Mouse (Mus musculus) heart, embryonic 14.5 days (tissue): Measurements from ENCODE around the gene Fhad1. TPM values are rescaled to one million over a fixed set of nuclear protein-coding genes. Genes with fewer than 3 reads are reported as not detected.
"Not testable (repeated sequence)": the region's sequence is repeated elsewhere in the genome, so short reads cannot be mapped to it uniquely, and the experiment has no call there.

Experiments
- ATAC-seq: fragments of 200-750 bp; cut with Nextera tagmentation; 2 replicates; pipeline ENCODE4 v1.8.0; 2017; ENCODE audit warnings: low read depth, moderate TSS enrichment; ENCODE audit not compliant: insufficient number of reproducible peaks, insufficient read depth, low FRiP score
- H3K27ac ChIP-seq, 2 experiments: fragments of 200-500 bp in 1 of 2; fragments of 300-500 bp in 1 of 2; sonication (generic) in 1 of 2; replicated peaks in 1 of 2; 2 replicates each; pipeline ENCODE4 v1.5.1; 2012 to 2014; ENCODE audit warnings: low read depth in 2 of 2, low read length in 2 of 2, control low read depth in 1 of 2, mild to moderate bottlenecking in 1 of 2, mixed read lengths in 1 of 2; ENCODE audit not compliant: control insufficient read depth in 1 of 2, insufficient read depth in 1 of 2
- H3K27me3 ChIP-seq: fragments of 300-500 bp; sonication (generic); 2 replicates; pipeline ENCODE4 v1.6.1; 2014; ENCODE audit warnings: mild to moderate bottlenecking, low read length, control low read depth; ENCODE audit not compliant: control insufficient read depth, insufficient read depth
- H3K36me3 ChIP-seq: fragments of 300-500 bp; sonication (generic); 2 replicates; pipeline ENCODE4 v1.6.1; 2014; ENCODE audit warnings: mild to moderate bottlenecking, control low read depth, low read length, mixed read lengths; ENCODE audit not compliant: control insufficient read depth, insufficient read depth
- H3K4me1 ChIP-seq, 2 experiments: fragments of 200-500 bp in 1 of 2; fragments of 300-500 bp in 1 of 2; sonication (generic) in 1 of 2; 2 replicates each; pipeline ENCODE4 v1.6.1; 2012 to 2014; ENCODE audit warnings: low read length in 2 of 2, control low read depth in 1 of 2, mixed read lengths in 1 of 2; ENCODE audit not compliant: control insufficient read depth in 2 of 2, insufficient read depth in 2 of 2
- H3K4me2 ChIP-seq: fragments of 300-500 bp; sonication (generic); 2 replicates; pipeline ENCODE4 v1.6.1; 2014; ENCODE audit warnings: mild to moderate bottlenecking, low read length
- H3K4me3 ChIP-seq, 2 experiments: fragments of 200-500 bp in 1 of 2; fragments of 300-500 bp in 1 of 2; sonication (generic) in 1 of 2; 2 replicates each; pipeline ENCODE4 v1.5.1; 2012 to 2014; ENCODE audit warnings: low read length in 2 of 2, mild to moderate bottlenecking in 2 of 2, control low read depth in 1 of 2, low read depth in 1 of 2, moderate library complexity in 1 of 2; ENCODE audit not compliant: control insufficient read depth in 1 of 2, insufficient read depth in 1 of 2
- H3K9ac ChIP-seq: fragments of 300-500 bp; sonication (generic); 2 replicates; pipeline ENCODE4 v1.6.1; 2014; ENCODE audit warnings: mild to moderate bottlenecking, low read length
- H3K9me3 ChIP-seq: fragments of 300-500 bp; sonication (generic); 2 replicates; pipeline ENCODE4 v1.6.1; 2016; ENCODE audit warnings: low read length, control low read depth; ENCODE audit not compliant: control insufficient read depth
- WGBS: fragments of 180-500 bp; shearing (Covaris S2); extraction: QIAGEN DNeasy Blood & Tissue Kit; methylation state at CpG from one replicate; pipeline ENCODE4 v1.1.7; 2014; 5-methylcytosine and 5-hydroxymethylcytosine counted together
- polyA plus RNA-seq: library from polyadenylated mRNA; unstranded; fragments of >200 nt; fragmentation: Nextera tagmentation; extraction: Ambion mirVana; gene quantifications from 2 replicates; pipeline ENCODE4 v1.2.1, GENCODE M21; 2014

Fhad1 gene
- polyA plus RNA-seq, 1 experiment from 2014 or later, result 3.3 TPM

DNA sequence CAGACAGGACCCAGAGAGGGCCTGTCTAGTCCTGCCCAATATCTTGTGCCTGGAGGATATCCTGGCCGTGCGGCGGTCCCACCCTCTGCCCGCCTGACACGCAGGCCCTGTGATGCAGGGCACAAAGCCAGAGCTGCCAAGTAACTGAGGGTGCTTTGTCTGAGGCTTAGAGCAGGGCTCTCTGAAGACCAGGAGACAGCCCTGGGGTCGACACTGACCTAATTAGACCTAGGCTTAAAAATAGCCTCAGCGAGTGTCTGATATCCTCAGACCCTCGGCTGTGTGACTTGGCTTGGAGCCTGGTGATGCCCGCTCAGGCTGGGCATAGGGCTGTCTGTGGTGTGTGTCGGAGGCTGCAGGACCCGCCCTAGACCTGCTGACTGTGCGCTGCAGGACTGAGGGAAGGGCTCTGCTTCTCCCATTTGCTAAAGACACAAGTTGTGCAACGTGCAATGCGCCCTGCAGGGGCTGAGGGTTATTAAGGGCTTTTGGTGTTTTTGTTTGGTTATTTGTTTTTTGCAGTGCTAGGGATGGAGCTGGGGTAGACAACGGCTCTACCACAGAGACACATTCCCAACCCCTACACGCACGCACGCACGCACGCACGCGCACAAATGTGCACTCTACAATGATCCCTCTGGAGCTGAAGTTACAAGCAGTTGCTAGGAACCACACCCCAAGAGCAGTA lies 42.8 kb upstream of the Fhad1 start:
- Histone ChIP-seq H3K27ac (peak overlapping the region; percentile 88 to 90), H3K27me3 (no peaks in the 10 kb centered on the region), H3K9ac (no peak overlapping the region), H3K4me2 (0 out of 2 replicates have a peak overlapping the region, but pooled peaks have one; percentile 13), H3K4me1 (peaks cover 64 to 75% of the 10 kb centered on the region in 2 experiments), H3K36me3 (no peaks in the 10 kb centered on the region), H3K4me3 (no peak overlapping the region), H3K9me3 (no peaks in the 10 kb centered on the region)
- peak; percentile 84 for ATAC-seq
- 44% methylated on average over 22 of the region's 22 CpGs for WGBS

DNA sequence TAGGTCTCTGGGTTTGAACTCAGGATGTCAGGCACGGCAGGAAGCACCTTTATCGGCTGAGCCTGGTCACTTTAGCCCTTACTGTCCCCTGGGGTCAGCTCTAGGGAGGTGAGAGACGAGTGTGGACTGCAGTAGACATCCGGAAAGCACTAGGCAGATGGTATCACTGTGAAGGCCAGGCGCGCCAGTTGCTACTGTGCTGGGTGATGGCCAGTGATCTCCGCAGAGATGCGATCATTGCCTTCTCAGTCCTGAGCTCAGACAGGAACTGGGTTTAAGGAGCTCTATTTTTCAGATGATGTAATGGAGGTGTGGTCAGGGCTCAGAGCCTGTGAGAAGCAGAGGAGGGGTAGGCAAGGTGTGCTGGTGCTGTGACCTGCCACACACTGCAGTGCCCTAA lies 40.7 kb upstream of the Fhad1 start:
- ATAC-seq, result no peak
- peaks cover 48 to 68% of the 10 kb centered on the region in 2 experiments for H3K4me1 ChIP-seq
- H3K27me3 ChIP-seq, result no peaks in the 10 kb centered on the region
- H3K4me3 ChIP-seq, result no peak overlapping the region
- no peak overlapping the region for H3K4me2 ChIP-seq
- no peaks in the 10 kb centered on the region for H3K36me3 ChIP-seq
- no peak overlapping the region for H3K9ac ChIP-seq
- H3K27ac ChIP-seq, result no peak overlapping the region
- no peaks in the 10 kb centered on the region for H3K9me3 ChIP-seq
- WGBS, result 68% methylated on average over 8 of the region's 8 CpGs

DNA sequence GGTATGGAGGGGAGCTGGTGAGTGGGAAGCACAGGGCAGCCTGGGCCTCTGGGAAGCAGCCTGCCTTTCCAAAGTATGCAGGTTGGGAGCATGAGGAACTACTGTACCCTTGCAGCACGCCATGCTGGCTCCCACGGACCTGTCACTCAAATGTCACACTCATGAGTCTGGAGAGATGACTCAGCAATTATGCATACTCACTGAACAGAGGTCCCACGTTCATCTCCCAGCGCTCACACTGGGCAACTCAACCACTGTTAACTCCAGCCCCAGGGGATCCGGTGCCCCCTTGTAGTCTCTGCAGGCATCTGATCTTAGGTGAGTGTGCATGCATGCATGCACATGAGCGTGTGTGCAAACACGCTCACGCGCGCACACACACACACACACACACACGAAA lies 39.7 kb upstream of the Fhad1 start:
- no peak for ATAC-seq
- 78% methylated on average over 11 of the region's 11 CpGs for WGBS

GRCm38 (mm10) chr4:142053661-142054448 lies 39.0 kb upstream of the Fhad1 start:
- H3K36me3 ChIP-seq, result no peaks in the 10 kb centered on the region

More for the DNA sequence above, 39.7 kb upstream of the Fhad1 start:
- Histone ChIP-seq H3K4me2 (no peak overlapping the region), H3K27me3 (no peaks in the 10 kb centered on the region), H3K4me1 (peaks cover 39 to 58% of the 10 kb centered on the region in 2 experiments), H3K9ac (no peak overlapping the region), H3K36me3 (no peaks in the 10 kb centered on the region), H3K9me3 (no peaks in the 10 kb centered on the region), H3K4me3 (no peak overlapping the region), H3K27ac (peak overlapping the region; percentile 30 to 70; a peak in 1 of 4 replicates)

DNA sequence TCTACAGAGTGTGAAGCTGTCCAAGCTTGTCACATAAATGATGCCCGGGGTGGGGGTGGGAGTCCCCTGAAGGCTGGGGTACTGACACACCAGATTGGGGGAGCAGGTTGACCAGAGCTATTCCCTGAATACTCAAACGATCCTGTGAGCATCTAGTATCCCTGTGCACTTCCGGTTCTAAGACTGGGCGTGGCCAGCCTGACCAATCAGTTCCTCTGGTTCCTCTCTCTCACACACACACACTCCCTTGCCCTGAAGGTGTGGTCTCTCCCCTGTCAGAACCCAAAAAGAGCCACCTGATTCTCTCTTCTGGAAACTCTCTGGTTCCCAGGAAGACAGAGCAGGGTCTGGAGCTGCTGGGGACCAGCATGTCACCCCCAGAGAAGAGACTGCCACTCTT lies 38.4 kb upstream of the Fhad1 start:
- WGBS, result 52% methylated on average over 4 of the region's 4 CpGs
- H3K27me3 ChIP-seq, result no peaks in the 10 kb centered on the region
- peaks cover 34 to 53% of the 10 kb centered on the region in 2 experiments for H3K4me1 ChIP-seq
- H3K4me2 ChIP-seq, result no peak overlapping the region
- peak overlapping the region; percentile 36 to 70; a peak in 3 of 4 replicates for H3K27ac ChIP-seq
- H3K9ac ChIP-seq, result no peak overlapping the region
- no peak overlapping the region for H3K4me3 ChIP-seq
- H3K36me3 ChIP-seq, result no peaks in the 10 kb centered on the region
- no peaks in the 10 kb centered on the region for H3K9me3 ChIP-seq
- no peak for ATAC-seq

More at GRCm38 (mm10) chr4:142053661-142054448, 39.0 kb upstream of the Fhad1 start:
- H3K4me2 ChIP-seq, result no peak overlapping the region
- no peaks in the 10 kb centered on the region for H3K9me3 ChIP-seq
- WGBS, result 33% methylated on average over 9 of the region's 9 CpGs
- H3K4me1 ChIP-seq, result peaks cover 34 to 51% of the 10 kb centered on the region in 2 experiments
- no peaks in the 10 kb centered on the region for H3K27me3 ChIP-seq
- peak overlapping the region; percentile 59 to 70 for H3K27ac ChIP-seq
- H3K4me3 ChIP-seq, result no peak overlapping the region
- 0 out of 2 replicates have a peak overlapping the region, but pooled peaks have one; percentile 18 for H3K9ac ChIP-seq
- no peak for ATAC-seq

DNA sequence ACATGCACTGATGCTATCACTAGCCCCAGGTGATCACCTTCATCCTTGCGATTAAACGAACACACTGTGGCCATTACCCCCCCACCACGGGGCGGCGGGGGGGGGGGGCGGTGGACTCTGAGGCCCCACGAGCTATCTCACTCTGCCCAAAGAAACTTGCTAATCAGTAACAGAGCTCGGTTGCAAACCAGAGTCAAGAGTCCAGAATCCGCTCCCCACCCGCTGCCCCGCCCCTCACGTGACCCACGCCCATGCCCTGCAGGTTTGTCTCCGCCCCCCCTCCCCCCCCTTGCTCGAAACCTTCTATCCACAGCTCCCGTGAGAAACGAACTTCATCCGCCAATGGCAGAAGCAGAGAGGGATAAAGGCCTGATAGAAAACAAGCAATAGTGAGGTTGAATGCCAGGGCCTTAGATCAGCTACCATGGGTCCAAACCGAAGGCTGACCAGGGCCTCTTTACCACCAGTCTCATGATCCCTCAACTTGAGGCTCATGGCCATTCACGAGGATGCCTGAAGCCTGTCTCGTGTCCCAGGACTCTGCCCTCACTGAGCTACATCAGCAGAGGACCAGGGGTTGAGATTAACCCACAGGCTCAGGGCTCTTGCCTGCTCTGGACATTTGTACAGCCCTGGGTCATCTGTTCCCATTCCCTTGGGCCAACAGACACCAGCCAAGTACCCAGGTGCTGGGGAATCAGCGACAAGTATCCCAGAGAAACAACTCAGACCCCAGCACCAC lies 37.7 kb upstream of the Fhad1 start:
- no peaks in the 10 kb centered on the region for H3K9me3 ChIP-seq
- WGBS, result 37% methylated on average over 22 of the region's 22 CpGs
- ATAC-seq, result no peak
- no peak overlapping the region for H3K4me2 ChIP-seq
- H3K27me3 ChIP-seq, result no peaks in the 10 kb centered on the region
- peaks cover 31 to 54% of the 10 kb centered on the region in 2 experiments for H3K4me1 ChIP-seq
- H3K27ac ChIP-seq, result peak overlapping the region in 1 of 2 experiments; percentile 41; a peak in 1 of 4 replicates
- no peak overlapping the region for H3K9ac ChIP-seq
- H3K4me3 ChIP-seq, result no peak overlapping the region
- H3K36me3 ChIP-seq, result no peaks in the 10 kb centered on the region

DNA sequence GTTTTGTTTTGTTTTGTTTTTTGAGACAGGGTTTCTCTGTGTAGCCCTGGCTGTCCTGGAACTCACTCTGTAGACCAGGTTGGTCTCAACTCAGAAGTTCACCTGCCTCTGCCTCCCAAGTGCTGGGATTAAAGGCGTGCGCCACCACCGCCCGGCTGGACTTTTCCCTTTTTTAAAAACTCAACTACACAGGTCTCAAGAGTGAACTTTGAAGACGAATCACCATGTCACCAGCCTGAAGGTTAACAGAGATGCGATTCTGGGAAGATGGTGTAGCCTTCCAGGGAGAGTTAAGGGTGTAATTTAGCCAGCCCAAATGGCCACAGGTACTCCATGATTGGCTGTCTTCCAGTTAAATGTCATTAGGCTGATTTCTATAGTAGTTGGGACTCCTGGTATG lies 37.0 kb upstream of the Fhad1 start:
- not testable (repeated sequence) for ATAC-seq, H3K4me2 ChIP-seq, H3K27ac ChIP-seq, H3K27me3 ChIP-seq, H3K4me3 ChIP-seq, H3K9me3 ChIP-seq, H3K36me3 ChIP-seq, H3K9ac ChIP-seq
- WGBS, result 83% methylated on average over 6 of the region's 6 CpGs
- H3K4me1 ChIP-seq, result peaks cover 25 to 47% of the 10 kb centered on the region in 2 experiments
